Mouse (Mus musculus) cerebellum, postnatal 36 days (tissue): ENCODE results near the gene Bloc1s3.

Experiments used
- DNase-seq, 2 experiments: peaks; one replicate each; pipeline ENCODE4 v3.0.0; 2021 to 2022; ENCODE audit warnings: mixed read lengths in 2 of 2

Gene Bloc1s3

GRCm38 (mm10) chr7:19473875-19474443, 34.2 kb downstream of the Bloc1s3 start:
- peak; percentile 64 to 72 for DNase-seq

GRCm38 (mm10) chr7:19472403-19472802, 35.8 kb downstream of the Bloc1s3 start:
- DNase-seq = no peak

- no peak for DNase-seq
These were observed 37.9 kb downstream of the Bloc1s3 start for GRCm38 (mm10) chr7:19470308-19470707.

GRCm38 (mm10) chr7:19469404-19469803, 38.8 kb downstream of the Bloc1s3 start:
- DNase-seq = no peak

- DNase-seq = no peak
These were observed 39.9 kb downstream of the Bloc1s3 start for GRCm38 (mm10) chr7:19468279-19468678.

DNA sequence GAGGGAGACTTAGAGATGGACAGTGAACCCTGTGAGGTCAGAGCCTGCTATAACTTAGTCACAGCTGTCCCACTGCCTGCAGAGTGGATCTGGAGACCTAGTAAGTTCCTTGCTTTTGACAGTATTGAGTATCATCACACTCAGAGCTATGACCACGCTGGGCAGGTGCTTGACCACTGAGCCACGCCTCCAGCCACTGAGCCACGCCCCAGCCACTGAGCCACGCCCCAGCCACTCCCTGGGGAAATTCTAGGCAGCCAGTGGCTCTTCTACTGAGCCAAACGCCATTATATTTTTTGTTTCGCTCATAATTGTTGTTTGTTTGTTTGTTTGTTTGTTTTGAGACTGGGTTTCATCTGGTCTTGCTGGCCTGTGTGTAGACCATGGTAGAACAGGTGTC, 40.5 kb downstream of the Bloc1s3 start:
- DNase-seq = no peak

- no peak for DNase-seq
These were observed 41.5 kb downstream of the Bloc1s3 start for GRCm38 (mm10) chr7:19466602-19467145.

DNA sequence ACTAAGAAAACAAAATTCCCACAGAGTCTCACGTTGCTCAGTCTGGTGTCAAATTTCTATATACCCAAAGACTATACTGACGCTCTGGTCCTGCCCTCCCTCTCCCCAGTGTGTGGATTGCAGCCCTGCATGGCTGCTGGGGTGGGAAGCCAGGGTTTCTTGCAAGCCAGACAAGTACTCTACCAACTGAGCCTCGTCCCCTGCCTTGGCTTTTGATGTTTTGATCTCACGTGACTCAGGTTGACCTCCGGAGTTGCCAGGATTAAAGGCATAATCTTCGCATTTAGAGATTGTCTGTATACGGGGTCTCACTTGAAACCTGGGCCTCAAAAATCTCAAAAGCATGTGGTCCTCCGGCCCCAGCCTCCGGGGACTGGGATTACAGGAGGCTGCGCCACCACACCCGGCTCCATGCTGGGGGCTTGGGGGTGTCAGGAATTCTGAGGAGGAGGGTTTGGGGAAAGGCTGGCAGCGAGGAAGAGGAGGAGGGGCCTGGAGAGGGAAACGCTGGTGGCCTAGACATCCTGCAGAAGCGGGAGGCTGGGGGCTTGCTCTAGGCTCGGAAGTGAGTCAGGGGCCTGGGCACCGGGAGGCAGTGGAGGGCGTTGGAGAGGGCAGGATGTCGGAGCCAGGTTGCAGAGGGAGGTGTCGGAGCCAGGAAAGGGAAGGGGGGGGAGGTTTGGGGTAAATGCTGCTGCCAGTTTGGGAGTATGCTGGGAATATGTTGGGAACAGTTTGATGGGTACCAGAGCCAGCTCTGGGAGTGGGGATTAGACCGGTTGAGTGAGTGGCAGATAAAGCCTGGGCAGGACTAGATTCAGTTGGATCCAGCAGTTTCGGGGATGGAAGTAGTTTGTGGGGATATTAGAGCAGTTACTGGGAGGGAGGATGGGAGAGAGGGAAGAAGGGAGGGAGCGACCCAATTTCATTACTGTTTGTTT, 43.5 kb downstream of the Bloc1s3 start:
- no peak for DNase-seq

GRCm38 (mm10) chr7:19462884-19463381, 45.2 kb downstream of the Bloc1s3 start, which contains the start of gene Exoc3l2:
TSS of gene Exoc3l2 (plus strand) at chr7:19463331.
- DNase-seq = no peak

DNA sequence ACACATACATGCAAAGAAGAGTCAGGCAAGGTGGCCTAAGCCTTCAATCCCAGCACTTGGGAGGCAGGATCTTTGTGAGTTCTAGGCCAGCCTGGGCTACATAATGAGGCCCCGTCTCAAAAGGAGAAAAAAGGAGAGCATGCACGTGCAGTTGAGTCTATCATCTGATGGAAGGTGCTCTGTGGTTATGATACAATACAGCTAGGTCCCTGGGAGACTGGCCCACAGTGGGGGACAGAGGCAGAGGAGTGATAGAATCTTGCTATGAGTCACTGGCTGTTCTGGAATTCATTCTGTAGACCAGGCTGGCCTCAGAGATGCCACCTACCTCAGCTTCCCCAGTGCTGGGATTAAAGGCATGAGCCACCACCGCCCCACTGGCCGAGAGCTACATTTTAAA, 45.7 kb downstream of the Bloc1s3 start:
- no peak for DNase-seq

- peak; percentile 71 to 79 for DNase-seq
These were observed 46.7 kb downstream of the Bloc1s3 start for GRCm38 (mm10) chr7:19461488-19461887.

- no peak for DNase-seq
These were observed 47.7 kb downstream of the Bloc1s3 start for GRCm38 (mm10) chr7:19460500-19460899.

GRCm38 (mm10) chr7:19459144-19459870, 48.9 kb downstream of the Bloc1s3 start:
- no peak for DNase-seq

GRCm38 (mm10) chr7:19458591-19459111, 49.5 kb downstream of the Bloc1s3 start, which contains the start of gene Mark4:
TSS of gene Mark4 (minus strand) at chr7:19458821.
- peak; percentile 70 to 74 for DNase-seq

DNA sequence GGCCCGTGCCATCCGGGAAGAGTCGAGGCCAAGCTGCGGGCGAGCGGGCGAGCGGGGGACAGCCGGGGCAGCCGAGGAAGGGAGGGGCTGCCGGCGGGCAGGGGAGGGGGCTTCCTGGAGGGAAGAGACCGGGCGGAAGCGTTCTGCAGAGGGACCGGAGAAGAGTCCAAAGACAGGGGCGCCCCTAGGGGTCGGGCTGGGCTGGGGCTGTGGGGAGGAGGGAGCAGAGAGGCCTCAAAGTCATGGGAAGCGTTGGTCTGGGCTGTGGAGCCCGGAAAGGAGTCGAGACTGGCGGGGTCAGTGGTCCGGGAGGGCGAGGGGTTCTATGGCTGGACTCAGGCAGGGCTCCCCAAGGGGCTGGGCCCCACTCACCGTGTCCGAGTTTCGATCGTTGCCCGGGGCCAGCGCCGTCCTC, 50.1 kb downstream of the Bloc1s3 start:
- peak in 1 of 2 experiments; percentile 22 for DNase-seq

GRCm38 (mm10) chr7:19457414-19458071, 50.6 kb downstream of the Bloc1s3 start:
- peak; percentile 17 to 35 for DNase-seq

GRCm38 (mm10) chr7:19456628-19457027, 51.5 kb downstream of the Bloc1s3 start:
- DNase-seq = no peak

- peak in 1 of 2 experiments; percentile 25 for DNase-seq
These were observed 52.2 kb downstream of the Bloc1s3 start for GRCm38 (mm10) chr7:19455819-19456495.

DNA sequence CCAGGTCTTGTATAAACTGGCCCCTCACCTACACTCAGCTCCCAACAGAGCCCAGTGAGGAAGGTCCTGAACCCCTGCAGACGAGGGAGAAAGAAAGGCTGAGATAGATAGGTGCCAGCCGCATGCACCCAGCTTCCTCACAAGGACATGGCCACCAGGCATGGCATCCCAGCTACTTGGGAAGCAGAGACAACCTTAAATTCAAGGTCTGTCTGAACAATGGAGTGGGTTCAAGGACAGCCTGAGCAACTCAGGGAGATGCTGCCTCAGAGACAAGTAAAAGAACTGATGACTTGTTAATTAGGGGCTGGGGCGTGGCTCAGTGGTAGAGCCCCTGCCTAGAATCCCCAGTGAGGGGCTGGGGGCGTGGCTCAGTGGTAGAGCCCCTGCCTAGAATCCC, 53.0 kb downstream of the Bloc1s3 start:
- no peak for DNase-seq
